Mouse (Mus musculus) myocyte (in vitro differentiated cells): ENCODE data around the gene Armc9. TPM values are rescaled to one million over a fixed set of nuclear protein-coding genes. Genes with fewer than 3 reads are reported as not detected.

Source experiments
- H3K27me3 ChIP-seq: one replicate; pipeline ENCODE4 v1.6.1; 2011; ENCODE audit not compliant: control insufficient read depth, insufficient read depth, insufficient read length
- H3K36me3 ChIP-seq: one replicate; pipeline ENCODE4 v1.6.1; 2011; ENCODE audit not compliant: control insufficient read depth, insufficient read depth
- H3K4me2 ChIP-seq: one replicate; pipeline ENCODE4 v1.6.1; 2011; ENCODE audit warnings: low read depth, control low read depth
- H3K4me3 ChIP-seq: one replicate; pipeline ENCODE4 v1.5.1; 2011; ENCODE audit warnings: mild to moderate bottlenecking, control low read depth, moderate library complexity
- H3K79me2 ChIP-seq: one replicate; pipeline ENCODE4 v1.6.1; 2011; ENCODE audit not compliant: control insufficient read depth, insufficient read depth
- H3ac ChIP-seq: one replicate; pipeline ENCODE4 v1.6.1; 2011; ENCODE audit not compliant: control insufficient read depth, insufficient read length
- CEBPB ChIP-seq: IDR thresholded peaks from 2 replicates; pipeline ENCODE4 v1.6.1; 2011; ENCODE audit warnings: mild to moderate bottlenecking, moderate library complexity; ENCODE audit not compliant: poor library complexity, insufficient read depth, severe bottlenecking
- E2F4 ChIP-seq: IDR thresholded peaks from one replicate; pipeline ENCODE4 v1.6.1; 2011; ENCODE audit warnings: mild to moderate bottlenecking, control low read depth, moderate library complexity; ENCODE audit not compliant: insufficient read depth
- MAX ChIP-seq: IDR thresholded peaks from one replicate; pipeline ENCODE4 v1.6.1; 2011; ENCODE audit warnings: low read depth, mild to moderate bottlenecking, control low read depth
- MYOD1 ChIP-seq, 3 experiments: IDR thresholded peaks; one replicate each; pipeline ENCODE4 v1.6.1; 2011; ENCODE audit warnings: control low read depth in 2 of 3, low read depth in 2 of 3, mild to moderate bottlenecking in 2 of 3, moderate library complexity in 1 of 3; ENCODE audit not compliant: insufficient read length in 2 of 3, control insufficient read depth in 1 of 3
- MYOG ChIP-seq, 3 experiments: IDR thresholded peaks; one replicate each; pipeline ENCODE4 v1.6.1; 2011; ENCODE audit warnings: control low read depth in 2 of 3, low read depth in 2 of 3, mild to moderate bottlenecking in 2 of 3; ENCODE audit not compliant: insufficient read length in 2 of 3, control insufficient read depth in 1 of 3, insufficient read depth in 1 of 3
- POLR2A ChIP-seq: IDR thresholded peaks from one replicate; pipeline ENCODE4 v1.6.1; 2011; ENCODE audit warnings: low read depth, mild to moderate bottlenecking, control low read depth, moderate library complexity; ENCODE audit not compliant: insufficient read length
- POLR2AphosphoS2 ChIP-seq: IDR thresholded peaks from one replicate; pipeline ENCODE4 v1.6.1; 2011; ENCODE audit warnings: low read depth, control low read depth; ENCODE audit not compliant: insufficient read length
- REST ChIP-seq: IDR thresholded peaks from one replicate; pipeline ENCODE4 v1.6.1; 2011; ENCODE audit warnings: mild to moderate bottlenecking, control low read depth, moderate library complexity; ENCODE audit not compliant: insufficient read depth, insufficient read length
- SRF ChIP-seq: IDR thresholded peaks from one replicate; pipeline ENCODE4 v1.6.1; 2011; ENCODE audit warnings: low read depth; ENCODE audit not compliant: control insufficient read depth, insufficient read length
- TCF12 ChIP-seq: IDR thresholded peaks from one replicate; pipeline ENCODE4 v1.6.1; 2011; ENCODE audit warnings: mild to moderate bottlenecking, control low read depth; ENCODE audit not compliant: poor library complexity, insufficient read depth, severe bottlenecking
- TCF3 ChIP-seq: IDR thresholded peaks from one replicate; pipeline ENCODE4 v1.6.1; 2011; ENCODE audit warnings: low read depth, control low read depth; ENCODE audit not compliant: insufficient read length
- USF1 ChIP-seq: IDR thresholded peaks from one replicate; pipeline ENCODE4 v1.6.1; 2011; ENCODE audit warnings: low read depth, mild to moderate bottlenecking, control low read depth, moderate library complexity
- polyA plus RNA-seq: library from polyadenylated mRNA; unstranded; fragments of >200 nt; fragmentation: generic; extraction: Trizol; gene quantifications from one replicate; pipeline ENCODE4 v1.2.1, GENCODE M21; 2012; ENCODE audit warnings: missing spikeins

Armc9 gene
- 6.4 TPM for polyA plus RNA-seq

DNA sequence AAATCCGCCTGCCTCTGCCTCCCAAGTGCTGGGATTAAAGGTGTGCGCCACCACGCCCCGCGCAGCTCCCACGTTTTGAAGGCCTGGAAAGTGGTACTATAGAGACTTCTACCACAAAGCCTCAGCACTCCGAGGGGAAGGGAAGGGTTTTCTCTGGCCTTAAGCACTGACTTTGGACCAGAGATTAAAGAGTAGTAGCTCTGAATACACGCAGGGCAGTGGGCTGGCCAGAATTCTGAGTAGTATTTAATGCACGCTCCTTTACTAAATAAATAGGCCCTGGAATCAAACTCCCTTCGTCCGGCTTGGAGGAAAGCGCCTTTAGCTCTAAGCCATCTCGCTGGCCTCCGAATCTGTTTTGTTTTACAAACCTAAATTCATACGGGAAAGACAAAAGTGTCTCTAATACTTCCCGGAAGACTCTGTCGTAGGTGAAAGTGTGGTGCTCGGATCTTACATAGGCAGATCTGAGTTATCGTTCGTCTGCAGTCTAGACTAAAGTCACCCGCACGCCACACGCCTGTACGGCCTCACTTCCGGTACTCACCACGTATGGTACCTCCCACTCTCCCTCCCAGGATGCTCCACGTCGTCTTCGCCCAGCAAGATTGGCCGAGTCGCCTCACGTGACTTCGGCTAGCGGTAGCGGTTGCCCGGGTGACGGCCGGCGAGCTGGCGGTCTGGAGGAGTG lies at the start of gene Armc9:
TSS of gene Armc9 (plus strand) at position 648 of the 691 bp plus-strand sequence.
- Histone ChIP-seq H3K4me2 (peak within 1 kb of the TSS; percentile 94), H3K4me3 (peak within 1 kb of the TSS; percentile 38), H3K79me2 (no peaks in the 10 kb centered on the region), H3K27me3 (no peaks in the 10 kb centered on the region), H3ac (peak within 1 kb of the TSS; percentile 2), H3K36me3 (no peaks in the 10 kb centered on the region)
- TF ChIP-seq E2F4 (no peak), SRF (no peak), CEBPB (no peak), POLR2A (peak; percentile 91), USF1 (peak; percentile 98), MAX (no peak), TCF12 (no peak), MYOD1 (IDR thresholded peaks at IDR 0.05; ENCODE audit: control insufficient read depth in 1 of 3, insufficient read length in 2 of 3, low read depth in 2 of 3) (peak in 1 of 3 experiments; percentile 4), REST (no peak), POLR2AphosphoS2 (peak; percentile 96)

DNA sequence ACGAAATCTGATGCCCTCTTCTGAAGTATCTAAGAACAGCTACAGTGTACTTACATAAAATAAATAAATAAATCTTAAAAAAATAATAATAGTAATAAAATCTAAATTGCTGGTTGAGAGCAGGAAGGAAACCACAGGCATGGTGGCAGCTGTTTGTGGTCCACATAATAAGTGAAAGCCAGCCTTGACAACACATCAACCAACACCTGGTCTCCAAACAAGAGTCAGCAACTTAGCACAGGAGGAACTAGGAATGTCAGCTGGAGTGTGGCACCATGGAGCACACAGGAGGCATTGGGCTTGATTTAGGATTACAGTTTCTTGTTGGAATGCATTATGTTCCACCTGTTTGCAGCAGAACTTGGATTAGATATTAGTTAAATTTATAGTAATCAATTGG lies 49.5 kb upstream of the Armc9 start:
- no peak overlapping the region for H3K4me3 ChIP-seq
- peak; percentile 72 for TF ChIP-seq TCF12
- peak; percentile 45 to 90 (median 87) for TF ChIP-seq MYOD1 (IDR thresholded peaks at IDR 0.05; ENCODE audit: control insufficient read depth in 1 of 3, insufficient read length in 2 of 3, low read depth in 2 of 3)
- no peak for TF ChIP-seq POLR2A
- peak; percentile 45 for TF ChIP-seq TCF3
- peak; percentile 32 to 86 (median 56) for TF ChIP-seq MYOG (IDR thresholded peaks at IDR 0.05; ENCODE audit: control insufficient read depth in 1 of 3, insufficient read depth in 1 of 3, insufficient read length in 2 of 3, low read depth in 2 of 3)
- peaks cover 21% of the 10 kb centered on the region for H3K36me3 ChIP-seq
- H3ac ChIP-seq = no peak overlapping the region
- H3K4me2 ChIP-seq = no peak overlapping the region
- H3K79me2 ChIP-seq = peaks cover 14% of the 10 kb centered on the region
- H3K27me3 ChIP-seq = no peaks in the 10 kb centered on the region

DNA sequence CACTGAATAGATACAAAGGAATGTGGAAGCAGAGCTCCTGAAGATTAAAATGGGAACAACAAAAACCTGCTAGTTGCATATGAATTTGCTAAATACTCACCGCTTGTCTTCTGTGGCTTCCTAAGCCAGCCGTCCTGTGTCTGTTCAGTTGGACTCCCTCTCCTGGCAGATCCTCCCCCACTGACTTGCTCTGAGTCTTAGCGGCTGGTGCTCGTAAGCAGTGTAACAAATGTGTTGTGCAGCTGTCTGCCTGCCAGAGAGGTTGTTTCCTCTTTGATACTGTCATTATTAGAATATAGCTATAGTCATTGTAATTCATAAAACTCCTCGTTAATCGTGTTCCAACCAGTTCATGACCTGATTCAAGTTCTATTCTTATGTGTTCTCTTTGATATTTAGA lies 42.8 kb upstream of the Armc9 start, which contains the start of gene Htr2b:
TSS of gene Htr2b (minus strand) at position 192 of the 400 bp plus-strand sequence.
- H3K4me2 ChIP-seq = peak within 1 kb of the TSS; percentile 54
- no peaks in the 10 kb centered on the region for H3K27me3 ChIP-seq
- no peak within 1 kb of the TSS for H3ac ChIP-seq
- peaks cover 22% of the 10 kb centered on the region for H3K79me2 ChIP-seq
- H3K36me3 ChIP-seq = peaks cover 12% of the 10 kb centered on the region
- TF ChIP-seq CEBPB (no peak), MYOG (IDR thresholded peaks at IDR 0.05; ENCODE audit: control insufficient read depth in 1 of 3, insufficient read depth in 1 of 3, insufficient read length in 2 of 3, low read depth in 2 of 3) (peak; percentile 66 to 92 (median 82)), POLR2AphosphoS2 (no peak), MYOD1 (IDR thresholded peaks at IDR 0.05; ENCODE audit: control insufficient read depth in 1 of 3, insufficient read length in 2 of 3, low read depth in 2 of 3) (peak; percentile 42 to 83 (median 68)), TCF12 (peak; percentile 2)
- H3K4me3 ChIP-seq = no peak within 1 kb of the TSS

DNA sequence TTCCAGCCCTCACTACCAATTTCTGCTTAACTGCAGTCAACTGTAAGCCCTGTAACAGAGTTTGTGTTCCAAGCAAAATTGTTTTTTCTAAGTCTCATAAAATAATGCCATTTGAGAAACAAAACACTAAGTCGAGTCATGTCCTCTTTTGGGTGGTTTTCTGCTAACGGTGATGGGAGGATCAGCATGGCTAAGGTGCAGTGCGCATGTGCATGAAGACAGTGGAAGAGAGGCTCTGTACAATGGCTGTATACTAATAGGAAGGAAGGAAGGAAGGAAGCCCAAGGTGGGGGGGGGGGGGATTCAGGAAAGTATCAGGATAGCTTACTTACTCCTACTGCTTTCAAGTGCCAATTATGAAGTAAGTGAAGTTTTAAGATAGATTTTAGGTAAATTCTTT lies 40.4 kb upstream of the Armc9 start:
- peaks cover 21% of the 10 kb centered on the region for H3K79me2 ChIP-seq
- peaks cover 36% of the 10 kb centered on the region for H3K36me3 ChIP-seq
- no peak for TF ChIP-seq POLR2A
- no peak for TF ChIP-seq SRF
- TF ChIP-seq TCF3 = no peak
- TF ChIP-seq MAX = no peak
- no peak for TF ChIP-seq USF1
- no peak for TF ChIP-seq POLR2AphosphoS2
- TF ChIP-seq MYOD1 (IDR thresholded peaks at IDR 0.05; ENCODE audit: control insufficient read depth in 1 of 3, insufficient read length in 2 of 3, low read depth in 2 of 3) = no peak
- TF ChIP-seq CEBPB = no peak
- TF ChIP-seq MYOG (IDR thresholded peaks at IDR 0.05; ENCODE audit: control insufficient read depth in 1 of 3, insufficient read depth in 1 of 3, insufficient read length in 2 of 3, low read depth in 2 of 3) = no peak
- no peak for TF ChIP-seq TCF12
- TF ChIP-seq REST = no peak
- H3K4me2 ChIP-seq = no peak overlapping the region
- no peak overlapping the region for H3ac ChIP-seq
- no peak overlapping the region for H3K4me3 ChIP-seq
- no peaks in the 10 kb centered on the region for H3K27me3 ChIP-seq

DNA sequence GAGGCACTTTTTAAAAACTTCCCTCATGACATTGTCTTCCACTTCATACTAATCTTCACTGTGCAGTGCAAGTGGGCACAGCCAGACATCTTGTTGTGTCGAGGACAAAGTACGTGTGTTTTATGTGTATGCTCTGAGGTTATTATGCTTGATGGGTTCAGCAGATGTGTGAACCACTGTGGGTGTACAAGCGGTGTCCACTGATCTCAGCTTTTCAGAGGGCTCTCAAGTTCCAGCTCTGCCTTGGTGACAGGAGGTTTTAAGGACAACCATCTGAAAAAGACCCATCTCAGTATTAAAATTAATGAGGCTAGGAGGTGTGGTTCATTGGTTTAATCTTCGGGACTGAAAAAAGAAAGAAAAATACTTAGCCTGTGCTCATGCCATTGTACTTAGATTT lies 35.0 kb upstream of the Armc9 start:
- H3K4me2 ChIP-seq = no peak overlapping the region
- peaks cover 59% of the 10 kb centered on the region for H3K36me3 ChIP-seq
- no peaks in the 10 kb centered on the region for H3K27me3 ChIP-seq
- H3K79me2 ChIP-seq = no peaks in the 10 kb centered on the region
- H3ac ChIP-seq = no peak overlapping the region
- H3K4me3 ChIP-seq = no peak overlapping the region
- TF ChIP-seq CEBPB = no peak
- TF ChIP-seq MYOG (IDR thresholded peaks at IDR 0.05; ENCODE audit: control insufficient read depth in 1 of 3, insufficient read depth in 1 of 3, insufficient read length in 2 of 3, low read depth in 2 of 3) = no peak
- TF ChIP-seq TCF3 = no peak
- no peak for TF ChIP-seq E2F4
- TF ChIP-seq POLR2A = no peak
- TF ChIP-seq TCF12 = no peak
- TF ChIP-seq MAX = no peak
- no peak for TF ChIP-seq MYOD1 (IDR thresholded peaks at IDR 0.05; ENCODE audit: control insufficient read depth in 1 of 3, insufficient read length in 2 of 3, low read depth in 2 of 3)
- TF ChIP-seq POLR2AphosphoS2 = no peak
- no peak for TF ChIP-seq USF1
- TF ChIP-seq REST = no peak
- no peak for TF ChIP-seq SRF
